Mouse (Mus musculus): ENCODE measurements around the gene Sox15. TPM values are rescaled to one million over a fixed set of nuclear protein-coding genes. Genes with fewer than 3 reads are reported as not detected.

Gene Sox15
- total and polyA plus RNA-seq, 3 experiments = 0.17 to 0.54 TPM; not detected in 1

GRCm38 (mm10) chr11:69654760-69655159 is 354 bp upstream of the Sox15 start:
- Histone ChIP-seq H3K9me3 (replicated peaks; ENCODE audit: low read length) (no peaks in the 10 kb centered on the region), H3K4me1 (ENCODE audit: control insufficient read depth in 1 of 2, insufficient read depth in 2 of 2) (peaks cover 0 to 67% of the 10 kb centered on the region in 2 experiments; a peak in 2 of 4 replicates), H3K4me3 (replicated peaks in 1 of 3; ENCODE audit: low read depth in 2 of 3, low read length in 2 of 3, poor library complexity in 1 of 3) (no peak overlapping the region), H3K27ac (ENCODE audit: insufficient read depth, low read depth) (no peak overlapping the region), H3K79me2 (replicated peaks; ENCODE audit: control insufficient read depth, extremely low read depth, insufficient read depth, poor library complexity, severe bottlenecking) (0 out of 2 replicates have a peak, but pooled peaks cover under 1% of the 10 kb centered on the region), H3K9ac (ENCODE audit: insufficient read depth, low read depth) (no peak overlapping the region), H3K27me3 (replicated peaks) (no peaks in the 10 kb centered on the region), H3K36me3 (replicated peaks in 1 of 2; ENCODE audit: control insufficient read depth in 1 of 2, insufficient read depth in 1 of 2, low read length in 1 of 2) (peaks cover 79 to 89% of the 10 kb centered on the region in 2 experiments), H3K4me2 (ENCODE audit: insufficient read depth, low read depth, poor library complexity, severe bottlenecking) (no peak overlapping the region)
- TF ChIP-seq PAX5 (IDR thresholded peaks at IDR 0.05; ENCODE audit: low read length) = no peak
- no peak for TF ChIP-seq KAT2A (IDR thresholded peaks at IDR 0.05; ENCODE audit: insufficient replicate concordance, low read length)
- TF ChIP-seq ZC3H11A (IDR thresholded peaks at IDR 0.05; ENCODE audit: low read depth, low read length) = no peak
- TF ChIP-seq IRF4 (IDR thresholded peaks at IDR 0.05; ENCODE audit: low read depth, low read length) = no peak
- 0 out of 2 replicates have a peak, but pooled peaks have one; percentile 12 for TF ChIP-seq SIN3A (IDR thresholded peaks at IDR 0.05; ENCODE audit: low read length)
- no peak for TF ChIP-seq GABPA (IDR thresholded peaks at IDR 0.05; ENCODE audit: insufficient replicate concordance, low read depth, low read length)
- TF ChIP-seq JUND (conservative IDR thresholded peaks at IDR 0.05; ENCODE audit: low read depth, low read length) = no peak
- TF ChIP-seq ZNF384 (IDR thresholded peaks at IDR 0.05; ENCODE audit: low read depth, low read length) = no peak
- 0 out of 2 replicates have a peak, but pooled peaks have one; percentile 1 for TF ChIP-seq POLR2AphosphoS2 (IDR thresholded peaks at IDR 0.05; ENCODE audit: low read depth, low read length)
- no peak for TF ChIP-seq ELF1 (IDR thresholded peaks at IDR 0.05; ENCODE audit: low read depth, low read length)
- no peak for TF ChIP-seq ZMIZ1 (IDR thresholded peaks at IDR 0.05; ENCODE audit: low read depth, low read length)
- TF ChIP-seq CTCF (conservative IDR thresholded peaks at IDR 0.05 in 1 of 2, IDR thresholded peaks at IDR 0.05 in 1 of 2; ENCODE audit: low read depth in 2 of 2, low read length in 2 of 2) = no peak
- no peak for TF ChIP-seq MXI1 (IDR thresholded peaks at IDR 0.05; ENCODE audit: low read depth, low read length)
- 0 out of 2 replicates have a peak, but pooled peaks have one; percentile 28 for TF ChIP-seq HCFC1 (IDR thresholded peaks at IDR 0.05; ENCODE audit: low read depth, low read length)
- TF ChIP-seq ZKSCAN1 (IDR thresholded peaks at IDR 0.05; ENCODE audit: borderline replicate concordance, low read depth, low read length) = no peak
- TF ChIP-seq UBTF (IDR thresholded peaks at IDR 0.05; ENCODE audit: low read depth, low read length) = no peak
- no peak for TF ChIP-seq TCF12 (IDR thresholded peaks at IDR 0.05; ENCODE audit: low read depth, low read length)
- no peak for TF ChIP-seq MYC (IDR thresholded peaks at IDR 0.05; ENCODE audit: low read depth, low read length)
- no peak for TF ChIP-seq USF1 (IDR thresholded peaks at IDR 0.05; ENCODE audit: low read depth, low read length)
- no peak for TF ChIP-seq SMC3 (IDR thresholded peaks at IDR 0.05; ENCODE audit: low read depth, low read length)
- no peak for TF ChIP-seq BHLHE40 (IDR thresholded peaks at IDR 0.05; ENCODE audit: low read depth, low read length)
- no peak for TF ChIP-seq TBP (conservative IDR thresholded peaks at IDR 0.05; ENCODE audit: low read depth, low read length)
- no peak for TF ChIP-seq EP300 (IDR thresholded peaks at IDR 0.05; ENCODE audit: low read length)
- no peak for TF ChIP-seq ETS1 (conservative IDR thresholded peaks at IDR 0.05; ENCODE audit: low read depth, low read length)
- TF ChIP-seq MEF2A (IDR thresholded peaks at IDR 0.05; ENCODE audit: borderline replicate concordance, low read depth, low read length) = no peak
- TF ChIP-seq NRF1 (IDR thresholded peaks at IDR 0.05; ENCODE audit: low read depth, low read length) = no peak
- no peak for TF ChIP-seq NELFE (IDR thresholded peaks at IDR 0.05; ENCODE audit: low read depth, low read length)
- dilution Hi-C loops (cut with MboI; ENCODE audit: extremely low pct_ligation_motif_present, extremely low pct_unique_long_range_greater_than_20kb, low sequenced_read_pairs) = no loop called here
- in situ Hi-C loops (cut with MboI; ENCODE audit: low pct_ligation_motif_present, low pct_unique_long_range_greater_than_20kb, low sequenced_read_pairs) = no loop called here
- no peak for DNase-seq (ENCODE audit: extremely low read depth)
